Comparison of ENCODE assay signal across 28 mouse cellular contexts in the genomic region with DNA sequence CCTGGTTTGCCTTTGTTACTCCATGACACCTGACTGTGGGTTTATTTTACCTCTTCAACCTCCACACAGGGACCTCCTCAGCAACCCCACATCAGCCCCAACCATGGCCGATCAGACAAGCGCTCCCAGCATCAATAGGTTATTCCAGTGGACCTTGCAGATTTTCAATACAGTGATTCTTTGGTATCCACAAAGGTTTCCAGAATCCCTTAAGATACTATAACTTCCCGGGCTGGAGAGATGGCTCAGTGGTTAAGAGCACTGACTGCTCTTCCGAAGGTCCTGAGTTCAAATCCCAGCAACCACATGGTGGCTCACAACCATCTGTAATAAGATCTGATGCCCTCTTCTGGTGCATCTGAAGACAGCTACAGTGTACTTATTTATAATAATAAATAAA. TPM values are rescaled to one million over a fixed set of nuclear protein-coding genes. Genes with fewer than 3 reads are reported as not detected.
"Had no signal": no experiment of that assay in that cellular context is flagged by ENCODE, and none has a peak within 500 bp of the region (broad histone marks: within the 10 kb centered on the region; RNA-seq: fewer than 3 reads in every experiment).

No protein-coding gene starts in this region.

RNA-seq across cellular contexts. Expression of a gene that starts 10.1 kb away (rescaled TPM):
- total RNA-seq: heart, postnatal 10 days; heart, postnatal 14 days; heart, postnatal 25 days; heart, postnatal 36 days; heart, postnatal 4 days; hematopoietic stem cell, adult 5-6 weeks; layer of hippocampus, adult 18-20 months; layer of hippocampus, adult 2 months; layer of hippocampus, postnatal 25 days; layer of hippocampus, postnatal 36 days; left cerebral cortex, adult 18-20 months had no signal
- polyA plus RNA-seq: heart, embryonic 11.5 days; heart, embryonic 12.5 days; heart, embryonic 13.5 days; heart, embryonic 14.5 days; heart, embryonic 15.5 days; heart, embryonic 16.5 days; heart, postnatal 0 days; hindbrain, embryonic 10.5 days; hindbrain, embryonic 12.5 days; inflammation-experienced regulatory T-cells, adult 6 months; intestine, embryonic 15.5 days; intestine, embryonic 16.5 days; intestine, postnatal 0 days; kidney, embryonic 14.5 days; kidney, embryonic 15.5 days; kidney, embryonic 16.5 days; large intestine, adult 2 months had no signal
